Mouse (Mus musculus) midbrain, embryonic 15.5 days (tissue): ENCODE measurements at regions not wholly inside any gene's neighbourhood (a gene's known extent, or its start where the extent isn't known, plus 50 kb on each side); places are given as distances from the start of the nearest gene placed in this dataset.

Experiments
- ATAC-seq: fragments of 200-750 bp; cut with Nextera tagmentation; replicated peaks from 2 replicates; pipeline ENCODE4 v1.8.0; 2017; ENCODE audit warnings: moderate TSS enrichment
- H3K27ac ChIP-seq: fragments of 300-500 bp; sonication (generic); 2 replicates; pipeline ENCODE4 v1.5.1; 2015; ENCODE audit warnings: mild to moderate bottlenecking, inconsistent platforms
- H3K27me3 ChIP-seq: fragments of 300-500 bp; sonication (generic); replicated peaks from 2 replicates; pipeline ENCODE4 v1.6.1; 2015; ENCODE audit warnings: inconsistent platforms
- H3K36me3 ChIP-seq: fragments of 300-500 bp; sonication (generic); replicated peaks from 2 replicates; pipeline ENCODE4 v1.6.1; 2015; ENCODE audit warnings: inconsistent platforms
- H3K4me1 ChIP-seq: fragments of 300-500 bp; sonication (generic); 2 replicates; pipeline ENCODE4 v1.6.1; 2015; ENCODE audit warnings: inconsistent platforms
- H3K4me2 ChIP-seq: fragments of 300-500 bp; sonication (generic); 2 replicates; pipeline ENCODE4 v1.6.1; 2015; ENCODE audit warnings: inconsistent platforms, mild to moderate bottlenecking, moderate library complexity
- H3K4me3 ChIP-seq: fragments of 300-500 bp; sonication (generic); 2 replicates; pipeline ENCODE4 v1.5.1; 2015; ENCODE audit warnings: mild to moderate bottlenecking, inconsistent platforms
- H3K9ac ChIP-seq: fragments of 300-500 bp; sonication (generic); 2 replicates; pipeline ENCODE4 v1.6.1; 2015; ENCODE audit warnings: mild to moderate bottlenecking, inconsistent platforms
- H3K9me3 ChIP-seq: fragments of 300-500 bp; sonication (generic); 2 replicates; pipeline ENCODE4 v1.6.1; 2016; ENCODE audit warnings: inconsistent platforms
- WGBS: fragments of 180-500 bp; shearing (Covaris S2); methylation state at CpG from one replicate; pipeline ENCODE4 v1.1.7; 2015; ENCODE audit warnings: mixed read lengths; 5-methylcytosine and 5-hydroxymethylcytosine counted together

GRCm38 (mm10) chr16:5829071-5829470 is 56.1 kb upstream of the Rbfox1 start:
- Histone ChIP-seq H3K9me3 (no peaks in the 10 kb centered on the region), H3K27ac (no peak overlapping the region), H3K4me2 (no peak overlapping the region), H3K4me1 (no peaks in the 10 kb centered on the region), H3K4me3 (no peak overlapping the region), H3K9ac (no peak overlapping the region), H3K27me3 (no peaks in the 10 kb centered on the region), H3K36me3 (no peaks in the 10 kb centered on the region)
- ATAC-seq, result no peak
- WGBS, result 70% methylated on average over 9 of the region's 9 CpGs

DNA sequence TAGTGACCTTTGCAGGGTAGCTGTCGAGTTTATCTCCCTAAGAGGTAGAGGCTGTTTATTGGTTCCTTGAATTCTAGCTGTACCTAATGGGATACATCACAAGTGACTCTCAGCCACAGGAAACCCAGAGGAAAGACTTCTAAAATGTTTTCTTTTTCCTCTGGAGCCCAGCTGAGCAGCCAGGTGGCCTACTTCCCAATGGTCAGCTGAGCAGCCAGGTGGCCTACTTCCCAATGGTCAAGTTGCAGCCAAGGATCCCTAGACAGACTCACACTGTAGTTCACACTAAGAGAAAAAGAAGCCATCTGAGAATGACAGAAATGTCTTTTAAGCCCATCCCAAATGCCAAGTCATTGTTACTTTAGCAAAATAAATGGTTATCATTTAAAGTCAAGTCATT is 61.8 kb upstream of the Rbfox1 start:
- Histone ChIP-seq H3K9me3 (no peaks in the 10 kb centered on the region), H3K27me3 (no peaks in the 10 kb centered on the region), H3K4me2 (no peak overlapping the region), H3K9ac (no peak overlapping the region), H3K27ac (no peak overlapping the region), H3K4me1 (no peaks in the 10 kb centered on the region), H3K36me3 (no peaks in the 10 kb centered on the region), H3K4me3 (no peak overlapping the region)
- ATAC-seq, result no peak
- 58% methylated on average over 1 of the region's 1 CpGs for WGBS

- Histone ChIP-seq H3K36me3 (no peaks in the 10 kb centered on the region), H3K4me2 (no peak overlapping the region), H3K27me3 (no peaks in the 10 kb centered on the region), H3K4me3 (no peak overlapping the region), H3K9ac (no peak overlapping the region), H3K9me3 (no peaks in the 10 kb centered on the region), H3K27ac (no peak overlapping the region), H3K4me1 (peaks cover under 1% of the 10 kb centered on the region; the same call in 1 of the 2 replicates)
- ATAC-seq, result no peak
- WGBS, result 17% methylated on average over 3 of the region's 3 CpGs
Observed at GRCm38 (mm10) chr16:5817166-5817565, 68.0 kb upstream of the Rbfox1 start.

- no peaks in the 10 kb centered on the region for H3K36me3 ChIP-seq
- H3K9ac ChIP-seq, result no peak overlapping the region
- H3K9me3 ChIP-seq, result no peaks in the 10 kb centered on the region
- H3K4me1 ChIP-seq, result peaks cover 11% of the 10 kb centered on the region
- H3K4me3 ChIP-seq, result no peak overlapping the region
- ATAC-seq, result no peak; the same call in 1 of the 2 replicates
- H3K27ac ChIP-seq, result no peak overlapping the region
- WGBS, result 62% methylated on average over 2 of the region's 2 CpGs
- no peaks in the 10 kb centered on the region for H3K27me3 ChIP-seq
- H3K4me2 ChIP-seq, result no peak overlapping the region
Observed at GRCm38 (mm10) chr16:5812245-5812820, 72.8 kb upstream of the Rbfox1 start.

DNA sequence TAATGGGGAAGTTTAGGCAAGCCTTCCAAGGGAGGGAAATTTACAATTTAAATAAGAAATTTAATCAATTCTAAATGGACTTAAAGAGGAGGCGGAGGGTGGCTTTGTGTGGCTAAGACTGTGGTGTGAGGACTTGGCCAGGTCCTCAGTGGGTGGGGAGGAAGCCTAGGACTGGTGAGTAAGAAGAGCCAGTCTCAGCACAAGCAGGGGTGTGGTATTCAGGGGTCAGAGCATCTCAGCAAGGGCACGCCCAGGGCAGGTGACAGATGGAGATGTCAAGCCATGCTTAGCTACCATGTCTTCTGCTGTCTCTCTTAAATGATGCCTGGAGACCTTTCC is 73.5 kb upstream of the Rbfox1 start:
- 0 out of 2 replicates have a peak overlapping the region, but pooled peaks have one; percentile 2 for H3K27ac ChIP-seq
- H3K4me1 ChIP-seq, result peaks cover 11% of the 10 kb centered on the region
- 42% methylated on average over 2 of the region's 2 CpGs for WGBS
- peak; percentile 62; the same call in 1 of the 2 replicates for ATAC-seq
- H3K9ac ChIP-seq, result no peak overlapping the region
- no peaks in the 10 kb centered on the region for H3K36me3 ChIP-seq
- H3K27me3 ChIP-seq, result no peaks in the 10 kb centered on the region
- no peak overlapping the region for H3K4me2 ChIP-seq
- no peaks in the 10 kb centered on the region for H3K9me3 ChIP-seq
- no peak overlapping the region for H3K4me3 ChIP-seq

DNA sequence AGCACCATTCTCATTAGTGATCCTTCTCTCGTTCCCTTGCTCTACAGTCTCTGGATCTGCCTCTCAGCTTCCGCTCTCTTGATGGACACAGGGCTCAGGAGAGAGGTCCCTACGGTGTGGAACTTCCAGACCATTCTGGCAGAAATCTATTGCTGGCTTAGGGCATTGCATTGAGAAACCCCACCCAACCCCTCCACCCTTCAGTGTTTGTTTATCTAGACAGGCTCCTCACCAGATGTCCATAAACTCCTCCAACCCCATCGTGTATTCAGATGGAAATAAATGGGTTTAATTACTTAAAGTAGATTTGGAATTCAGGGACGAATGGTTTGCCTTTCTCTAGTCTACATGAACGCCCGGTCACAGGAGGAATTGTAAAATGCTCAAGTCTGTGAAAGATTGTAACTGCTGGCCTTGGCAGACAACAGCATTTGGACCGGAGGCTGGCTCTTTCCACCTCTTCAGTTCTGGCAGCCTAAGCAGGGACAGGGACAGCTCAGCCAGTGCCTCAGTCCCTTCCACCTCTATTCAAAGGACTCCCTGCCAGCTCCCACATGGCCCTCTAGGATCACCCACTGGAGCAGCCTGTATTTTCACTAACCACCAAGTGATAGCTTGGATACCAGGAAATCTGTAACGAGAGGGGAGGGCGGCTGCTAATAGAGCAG is 74.0 kb upstream of the Rbfox1 start:
- peaks cover 11% of the 10 kb centered on the region for H3K4me1 ChIP-seq
- 0 out of 2 replicates have a peak overlapping the region, but pooled peaks have one; percentile 2 for H3K27ac ChIP-seq
- H3K4me3 ChIP-seq, result no peak overlapping the region
- no peak overlapping the region for H3K9ac ChIP-seq
- H3K4me2 ChIP-seq, result no peak overlapping the region
- WGBS, result 46% methylated on average over 10 of the region's 10 CpGs
- no peaks in the 10 kb centered on the region for H3K27me3 ChIP-seq
- ATAC-seq, result peak; percentile 66
- no peaks in the 10 kb centered on the region for H3K9me3 ChIP-seq
- H3K36me3 ChIP-seq, result no peaks in the 10 kb centered on the region

- WGBS, result 25% methylated on average over 7 of the region's 7 CpGs
- Histone ChIP-seq H3K27ac (peak overlapping the region; percentile 50), H3K27me3 (no peaks in the 10 kb centered on the region), H3K36me3 (no peaks in the 10 kb centered on the region), H3K4me3 (no peak overlapping the region), H3K9me3 (no peaks in the 10 kb centered on the region), H3K4me1 (peaks cover 13% of the 10 kb centered on the region), H3K4me2 (no peak overlapping the region), H3K9ac (no peak overlapping the region)
- ATAC-seq, result peak; percentile 73
Observed at GRCm38 (mm10) chr16:5798188-5798587, 87.0 kb upstream of the Rbfox1 start.

- no peaks in the 10 kb centered on the region for H3K9me3 ChIP-seq
- ATAC-seq, result no peak
- no peaks in the 10 kb centered on the region for H3K4me1 ChIP-seq
- no peaks in the 10 kb centered on the region for H3K36me3 ChIP-seq
- no peak overlapping the region for H3K9ac ChIP-seq
- WGBS, result 55% methylated on average over 1 of the region's 1 CpGs
- H3K27ac ChIP-seq, result no peak overlapping the region
- H3K4me2 ChIP-seq, result no peak overlapping the region
- no peak overlapping the region for H3K4me3 ChIP-seq
- H3K27me3 ChIP-seq, result no peaks in the 10 kb centered on the region
Observed at GRCm38 (mm10) chr16:5792216-5792615, 92.9 kb upstream of the Rbfox1 start.

- no peaks in the 10 kb centered on the region for H3K27me3 ChIP-seq
- no peak overlapping the region for H3K9ac ChIP-seq
- H3K27ac ChIP-seq, result no peak overlapping the region
- no peak overlapping the region for H3K4me2 ChIP-seq
- no peaks in the 10 kb centered on the region for H3K36me3 ChIP-seq
- WGBS, result 90% methylated on average over 3 of the region's 3 CpGs
- no peak for ATAC-seq
- H3K9me3 ChIP-seq, result no peaks in the 10 kb centered on the region
- no peaks in the 10 kb centered on the region for H3K4me1 ChIP-seq
- H3K4me3 ChIP-seq, result no peak overlapping the region
Observed at GRCm38 (mm10) chr16:5790161-5790560, 95.0 kb upstream of the Rbfox1 start.

- Histone ChIP-seq H3K9ac (no peak overlapping the region), H3K4me3 (no peak overlapping the region), H3K27me3 (no peaks in the 10 kb centered on the region), H3K4me2 (no peak overlapping the region), H3K36me3 (no peaks in the 10 kb centered on the region), H3K9me3 (no peaks in the 10 kb centered on the region), H3K4me1 (no peaks in the 10 kb centered on the region), H3K27ac (no peak overlapping the region)
- no peak for ATAC-seq
Observed at GRCm38 (mm10) chr16:5787206-5787605, 97.9 kb upstream of the Rbfox1 start.

DNA sequence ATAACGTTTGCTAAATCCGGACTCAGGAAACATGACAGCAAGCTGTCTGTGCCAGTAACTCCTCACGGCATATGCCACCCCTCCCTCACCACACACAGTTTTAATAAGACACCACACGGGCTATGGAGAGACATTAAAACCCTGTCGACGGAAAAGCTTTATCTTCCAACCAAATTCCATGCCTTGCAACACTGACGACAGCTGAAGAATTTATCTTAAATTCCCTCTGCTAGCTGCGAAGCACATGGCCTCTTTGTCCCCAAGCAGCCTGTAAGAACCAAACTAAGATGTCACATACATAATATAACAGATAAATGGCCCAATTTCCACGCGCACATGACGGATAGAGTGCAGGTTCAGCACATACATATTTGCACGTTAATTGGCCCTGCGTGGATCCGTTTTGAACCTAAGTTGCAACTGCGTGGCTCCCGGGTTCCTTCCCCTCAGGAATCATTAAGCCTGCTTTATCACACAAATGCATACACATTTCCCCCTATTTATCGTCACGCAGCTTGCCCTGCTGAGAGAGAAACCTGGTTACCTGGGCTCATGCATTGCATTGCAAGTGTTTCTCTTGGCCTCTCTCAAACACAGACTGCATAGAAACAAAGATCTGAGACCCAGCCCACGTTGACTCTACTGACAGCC is 118.3 kb upstream of the Rbfox1 start:
- peak overlapping the region; percentile 75 for H3K27ac ChIP-seq

GRCm38 (mm10) chr16:5765143-5765542 is 120.0 kb upstream of the Rbfox1 start:
- Histone ChIP-seq H3K9me3 (no peaks in the 10 kb centered on the region), H3K9ac (no peak overlapping the region), H3K4me1 (peaks cover 12% of the 10 kb centered on the region), H3K27me3 (no peaks in the 10 kb centered on the region), H3K36me3 (no peaks in the 10 kb centered on the region), H3K4me3 (no peak overlapping the region), H3K4me2 (no peak overlapping the region), H3K27ac (no peak overlapping the region)
- WGBS, result 40% methylated on average over 4 of the region's 4 CpGs
- ATAC-seq, result no peak

More for the DNA sequence above, 118.3 kb upstream of the Rbfox1 start:
- H3K9me3 ChIP-seq, result no peaks in the 10 kb centered on the region
- WGBS, result 40% methylated on average over 19 of the region's 19 CpGs
- H3K27me3 ChIP-seq, result no peaks in the 10 kb centered on the region
- H3K9ac ChIP-seq, result no peak overlapping the region
- H3K4me1 ChIP-seq, result peaks cover 12% of the 10 kb centered on the region
- no peak overlapping the region for H3K4me3 ChIP-seq
- H3K36me3 ChIP-seq, result no peaks in the 10 kb centered on the region
- H3K4me2 ChIP-seq, result peak overlapping the region; percentile 2; the same call in 1 of the 2 replicates
- peak; percentile 89 for ATAC-seq

DNA sequence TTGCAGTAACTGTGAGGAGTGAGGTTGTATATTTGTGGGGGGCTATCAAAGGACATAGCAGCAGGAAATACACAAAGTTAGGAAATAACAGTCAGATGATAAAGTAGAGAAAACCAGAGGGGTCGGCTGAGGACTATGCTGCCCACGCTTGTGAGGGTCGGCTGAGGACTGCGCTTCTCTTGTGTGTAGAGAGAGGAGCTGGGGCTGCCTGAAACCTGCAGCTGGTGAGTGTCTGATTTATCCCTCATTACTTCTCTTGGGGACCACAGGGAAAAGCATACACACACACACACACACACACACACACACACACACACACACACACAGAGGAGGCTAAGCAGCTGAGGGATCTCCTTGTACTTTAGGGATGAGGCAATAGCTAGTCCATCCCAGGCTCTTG is 124.3 kb upstream of the Rbfox1 start:
- no peak overlapping the region for H3K4me3 ChIP-seq
- H3K36me3 ChIP-seq, result no peaks in the 10 kb centered on the region
- no peaks in the 10 kb centered on the region for H3K4me1 ChIP-seq
- 92% methylated on average over 4 of the region's 4 CpGs for WGBS
- ATAC-seq, result no peak
- no peak overlapping the region for H3K27ac ChIP-seq
- no peaks in the 10 kb centered on the region for H3K27me3 ChIP-seq
- H3K9ac ChIP-seq, result no peak overlapping the region
- no peaks in the 10 kb centered on the region for H3K9me3 ChIP-seq
- no peak overlapping the region for H3K4me2 ChIP-seq
